Mouse (Mus musculus) MEL (cell line): Measurements from ENCODE around the gene Nme1. TPM values are rescaled to one million over a fixed set of nuclear protein-coding genes. Genes with fewer than 3 reads are reported as not detected.

Experiments
- DNase-seq: peaks from one replicate; pipeline ENCODE4 v3.0.0; 2011; ENCODE audit warnings: low read depth, low spot score
- H3K27ac ChIP-seq: 2 replicates; pipeline ENCODE4 v1.5.1; 2012; ENCODE audit warnings: low read depth, mild to moderate bottlenecking, control low read depth, low read length, moderate library complexity; ENCODE audit not compliant: control insufficient read depth
- H3K27me3 ChIP-seq, 2 experiments: fragments of 150-350 bp in 1 of 2; sonication (generic) in 1 of 2; 2 replicates each; pipeline ENCODE4 v1.6.1; 2012; ENCODE audit warnings: low read length in 2 of 2, mild to moderate bottlenecking in 2 of 2, improper control_type of control experiment in 1 of 2, moderate library complexity in 1 of 2; ENCODE audit not compliant: insufficient read depth in 2 of 2, control insufficient read depth in 1 of 2
- H3K36me3 ChIP-seq, 2 experiments: 2 replicates each; pipeline ENCODE4 v1.6.1; 2012 to 2014; ENCODE audit warnings: low read length in 2 of 2, improper control_type of control experiment in 1 of 2, inconsistent platforms in 1 of 2, mild to moderate bottlenecking in 1 of 2; ENCODE audit not compliant: insufficient read depth in 2 of 2, control insufficient read depth in 1 of 2
- H3K4me1 ChIP-seq, 2 experiments: fragments of 150-350 bp in 1 of 2; sonication (generic) in 1 of 2; 2 replicates each; pipeline ENCODE4 v1.6.1; 2012; ENCODE audit warnings: low read length in 2 of 2, improper control_type of control experiment in 1 of 2, mild to moderate bottlenecking in 1 of 2; ENCODE audit not compliant: insufficient read depth in 2 of 2, control insufficient read depth in 1 of 2
- H3K4me3 ChIP-seq, 2 experiments: fragments of 150-350 bp in 1 of 2; sonication (generic) in 1 of 2; 2 replicates each; pipeline ENCODE4 v1.5.1; 2012; ENCODE audit warnings: low read depth in 2 of 2, low read length in 2 of 2, mild to moderate bottlenecking in 2 of 2, moderate library complexity in 2 of 2, control low read depth in 1 of 2, improper control_type of control experiment in 1 of 2; ENCODE audit not compliant: control insufficient read depth in 1 of 2, insufficient read depth in 1 of 2
- H3K79me2 ChIP-seq: 2 replicates; pipeline ENCODE4 v1.6.1; 2012; ENCODE audit warnings: mild to moderate bottlenecking, low read length, moderate library complexity; ENCODE audit not compliant: control insufficient read depth, poor library complexity, insufficient read depth
- H3K9ac ChIP-seq: 2 replicates; pipeline ENCODE4 v1.6.1; 2012; ENCODE audit warnings: low read depth, mild to moderate bottlenecking, control low read depth, low read length, moderate library complexity; ENCODE audit not compliant: control insufficient read depth, poor library complexity, severe bottlenecking
- H3K9me3 ChIP-seq: fragments of 150-350 bp; sonication (generic); replicated peaks from 2 replicates; pipeline ENCODE4 v1.6.1; 2012; ENCODE audit warnings: mild to moderate bottlenecking, low read length, improper control_type of control experiment, moderate library complexity; ENCODE audit not compliant: insufficient read depth
- BHLHE40 ChIP-seq: IDR thresholded peaks from 2 replicates; pipeline ENCODE4 v1.6.1; 2012; ENCODE audit warnings: low read depth, mild to moderate bottlenecking, inconsistent platforms, low read length, improper control_type of control experiment, borderline replicate concordance
- CHD1 ChIP-seq: IDR thresholded peaks from 2 replicates; pipeline ENCODE4 v1.6.1; 2012; ENCODE audit warnings: low read depth, mild to moderate bottlenecking, inconsistent platforms, low read length, improper control_type of control experiment
- CHD2 ChIP-seq: IDR thresholded peaks from 2 replicates; pipeline ENCODE4 v1.6.1; 2011; ENCODE audit warnings: low read length, improper control_type of control experiment
- CTCF ChIP-seq, 3 experiments: IDR thresholded peaks in 2 of 3; conservative IDR thresholded peaks in 1 of 3; 2 replicates each; pipeline ENCODE4 v1.5.1; 2011 to 2012; ENCODE audit warnings: low read length in 3 of 3, low read depth in 2 of 3, mild to moderate bottlenecking in 2 of 3, improper control_type of control experiment in 1 of 3, inconsistent platforms in 1 of 3, mixed read lengths in 1 of 3, moderate library complexity in 1 of 3; ENCODE audit not compliant: control insufficient read depth in 1 of 3, insufficient read depth in 1 of 3, poor library complexity in 1 of 3, severe bottlenecking in 1 of 3
- E2F4 ChIP-seq: IDR thresholded peaks from 2 replicates; pipeline ENCODE4 v1.6.1; 2011; ENCODE audit warnings: low read depth, low read length, improper control_type of control experiment, borderline replicate concordance
- EP300 ChIP-seq, 2 experiments: IDR thresholded peaks; 2 replicates each; pipeline ENCODE4 v1.6.1; 2011; ENCODE audit warnings: improper control_type of control experiment in 2 of 2, low read length in 2 of 2, low read depth in 1 of 2, mild to moderate bottlenecking in 1 of 2
- GABPA ChIP-seq: IDR thresholded peaks from 2 replicates; pipeline ENCODE4 v1.6.1; 2012; ENCODE audit warnings: low read depth, mild to moderate bottlenecking, inconsistent platforms, low read length, improper control_type of control experiment, moderate library complexity
- GATA1 ChIP-seq: IDR thresholded peaks from 2 replicates; pipeline ENCODE4 v1.6.1; 2011; ENCODE audit warnings: low read depth, low read length, improper control_type of control experiment
- HCFC1 ChIP-seq: IDR thresholded peaks from 2 replicates; pipeline ENCODE4 v1.6.1; 2012; ENCODE audit warnings: low read depth, mild to moderate bottlenecking, inconsistent platforms, low read length, improper control_type of control experiment, moderate library complexity
- MAZ ChIP-seq: IDR thresholded peaks from 2 replicates; pipeline ENCODE4 v1.6.1; 2012; ENCODE audit warnings: low read depth, mild to moderate bottlenecking, inconsistent platforms, low read length, improper control_type of control experiment
- MXI1 ChIP-seq: IDR thresholded peaks from 2 replicates; pipeline ENCODE4 v1.6.1; 2011; ENCODE audit warnings: mild to moderate bottlenecking, low read depth, low read length, improper control_type of control experiment
- NELFE ChIP-seq: IDR thresholded peaks from 2 replicates; pipeline ENCODE4 v1.6.1; 2011; ENCODE audit warnings: low read depth, low read length, improper control_type of control experiment
- NRF1 ChIP-seq: IDR thresholded peaks from 2 replicates; pipeline ENCODE4 v1.6.1; 2014; ENCODE audit warnings: low read depth, mild to moderate bottlenecking, inconsistent platforms, low read length, improper control_type of control experiment, moderate library complexity; ENCODE audit not compliant: poor library complexity, insufficient read depth, severe bottlenecking
- POLR2A ChIP-seq, 2 experiments: IDR thresholded peaks; 2 replicates each; pipeline ENCODE4 v1.6.1; 2011 to 2012; ENCODE audit warnings: low read length in 2 of 2, mild to moderate bottlenecking in 2 of 2, control low read depth in 1 of 2, improper control_type of control experiment in 1 of 2, low read depth in 1 of 2, moderate library complexity in 1 of 2; ENCODE audit not compliant: control insufficient read depth in 1 of 2, insufficient read depth in 1 of 2, poor library complexity in 1 of 2
- POLR2AphosphoS2 ChIP-seq: IDR thresholded peaks from 2 replicates; pipeline ENCODE4 v1.6.1; 2011; ENCODE audit warnings: low read length, improper control_type of control experiment
- RCOR1 ChIP-seq: IDR thresholded peaks from 2 replicates; pipeline ENCODE4 v1.6.1; 2012; ENCODE audit warnings: low read depth, mild to moderate bottlenecking, inconsistent platforms, low read length, improper control_type of control experiment
- SMC3 ChIP-seq: IDR thresholded peaks from 2 replicates; pipeline ENCODE4 v1.6.1; 2011; ENCODE audit warnings: low read depth, low read length, improper control_type of control experiment
- USF2 ChIP-seq, 2 experiments: IDR thresholded peaks; 2 replicates each; pipeline ENCODE4 v1.6.1; 2011 to 2012; ENCODE audit warnings: improper control_type of control experiment in 2 of 2, low read length in 2 of 2, borderline replicate concordance in 1 of 2, inconsistent platforms in 1 of 2, low read depth in 1 of 2, mild to moderate bottlenecking in 1 of 2; ENCODE audit not compliant: insufficient read depth in 1 of 2
- ZC3H11A ChIP-seq: IDR thresholded peaks from 2 replicates; pipeline ENCODE4 v1.6.1; 2012; ENCODE audit warnings: low read depth, mild to moderate bottlenecking, inconsistent platforms, low read length, improper control_type of control experiment
- ZKSCAN1 ChIP-seq: IDR thresholded peaks from 2 replicates; pipeline ENCODE4 v1.6.1; 2012; ENCODE audit warnings: low read depth, mild to moderate bottlenecking, inconsistent platforms, low read length, improper control_type of control experiment, moderate library complexity
- polyA plus RNA-seq, 2 experiments: library from polyadenylated mRNA; stranded (reverse) in 1 of 2; unstranded in 1 of 2; fragments of >175 nt in 1 of 2; fragments of >200 nt in 1 of 2; gene quantifications; 2 replicates each; pipeline versions ENCODE4 v1.2.1 to v1.2.4; 2012; ENCODE audit warnings: low replicate concordance in 2 of 2, low read depth in 1 of 2; ENCODE audit not compliant: insufficient read length in 2 of 2, insufficient read depth in 1 of 2, missing spikeins in 1 of 2
- total RNA-seq: library from RNA; depleted of rRNA; stranded (reverse); fragments of 300-350 nt; gene quantifications from 2 replicates; pipeline ENCODE4 v1.2.3, GENCODE M21; 2012

Gene Nme1
- total and polyA plus RNA-seq, 3 experiments, result 131 to 210 TPM; not detected in 1

DNA sequence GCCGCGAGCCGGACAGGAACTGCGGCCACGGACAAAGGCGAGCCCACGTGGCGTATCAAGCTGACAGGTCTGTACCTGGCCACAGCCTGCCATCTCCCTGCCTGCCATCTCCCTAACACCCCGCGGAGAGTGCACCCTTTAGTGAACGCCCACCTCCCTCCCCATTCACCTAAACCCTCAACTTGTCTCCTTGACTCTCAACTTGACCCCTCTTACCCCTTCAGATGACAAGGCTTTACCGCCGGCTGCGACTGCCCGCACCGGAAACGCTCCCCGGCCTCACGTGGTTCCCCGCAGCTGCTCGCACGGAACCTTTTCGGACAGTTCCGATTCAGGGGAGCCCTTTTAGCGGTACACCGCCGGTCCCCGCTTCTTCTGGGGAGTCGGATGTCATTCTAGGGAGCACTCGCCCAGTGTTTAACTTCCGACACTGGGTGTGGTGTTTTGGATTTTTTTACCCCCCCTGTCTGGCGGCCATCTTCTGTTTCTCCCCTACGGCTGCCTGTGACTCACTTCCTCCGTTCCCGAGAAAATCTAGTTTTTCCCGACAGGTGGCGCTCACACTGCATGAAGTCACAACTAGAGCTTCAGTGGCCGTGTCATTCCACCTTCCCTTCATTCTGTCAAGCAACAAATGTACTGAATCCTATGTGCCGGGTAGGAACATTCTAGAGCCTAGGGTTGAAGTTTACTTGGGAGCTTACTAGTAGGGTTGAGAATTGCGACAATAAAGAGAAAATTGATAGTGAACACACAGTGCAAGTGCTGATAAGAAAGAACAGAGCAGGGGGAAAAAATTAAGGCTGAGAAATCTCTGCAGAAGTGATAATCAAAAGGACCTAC is at the start of gene Nme1, which contains the start of gene Gm20390 (continued):
- TF ChIP-seq USF2 (IDR thresholded peaks at IDR 0.05; ENCODE audit: borderline replicate concordance in 1 of 2, insufficient read depth in 1 of 2, low read depth in 1 of 2, low read length in 2 of 2), result peak; percentile 21 to 72; a peak in 3 of 4 replicates
- peak; percentile 97 for TF ChIP-seq MAZ
- peak in 1 of 2 experiments; percentile 71; a peak in 2 of 4 replicates for TF ChIP-seq EP300 (IDR thresholded peaks at IDR 0.05; ENCODE audit: low read depth in 1 of 2, low read length in 2 of 2)
- peak; percentile 67 to 99 (median 79) for TF ChIP-seq CTCF (IDR thresholded peaks at IDR 0.05 in 2 of 3, conservative IDR thresholded peaks at IDR 0.05 in 1 of 3; ENCODE audit: control insufficient read depth in 1 of 3, insufficient read depth in 1 of 3, low read depth in 2 of 3, low read length in 3 of 3, poor library complexity in 1 of 3, severe bottlenecking in 1 of 3)

DNA sequence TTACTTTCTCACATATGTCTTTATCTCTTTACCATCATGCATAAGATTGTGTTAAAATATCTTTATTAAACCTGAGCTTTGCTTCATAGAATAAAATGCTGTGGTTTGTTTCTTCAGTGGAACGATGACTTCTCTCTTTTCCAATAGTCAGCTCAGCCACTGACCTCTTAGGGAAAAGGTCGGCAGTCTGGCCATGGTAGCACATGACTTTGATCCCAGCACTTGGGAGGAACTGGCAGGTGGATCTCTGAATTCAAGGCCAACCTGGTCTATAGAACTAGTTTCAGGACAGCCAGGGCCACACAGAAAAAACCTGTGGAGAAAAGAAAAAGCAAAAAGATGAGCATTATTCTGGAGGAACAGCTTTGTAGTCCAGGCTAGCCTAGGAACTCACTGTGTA is 35.0 kb upstream of the Nme1 start:
- Histone ChIP-seq H3K79me2 (peaks cover 42% of the 10 kb centered on the region), H3K27me3 (no peaks in the 10 kb centered on the region), H3K9me3 (no peaks in the 10 kb centered on the region), H3K4me1 (no peaks in the 10 kb centered on the region), H3K36me3 (peaks cover 2 to 5% of the 10 kb centered on the region in 2 experiments; a peak in 3 of 4 replicates), H3K9ac (no peak overlapping the region), H3K27ac (no peak overlapping the region), H3K4me3 (no peak overlapping the region)
- no peak for DNase-seq
- TF ChIP-seq POLR2AphosphoS2 (no peak), MXI1 (no peak), ZKSCAN1 (no peak), HCFC1 (no peak), CTCF (IDR thresholded peaks at IDR 0.05 in 2 of 3, conservative IDR thresholded peaks at IDR 0.05 in 1 of 3; ENCODE audit: control insufficient read depth in 1 of 3, insufficient read depth in 1 of 3, low read depth in 2 of 3, low read length in 3 of 3, poor library complexity in 1 of 3, severe bottlenecking in 1 of 3) (no peak), CHD1 (no peak), NRF1 (no peak), SMC3 (no peak), CHD2 (no peak), ZC3H11A (no peak), GATA1 (no peak), NELFE (no peak), E2F4 (no peak), POLR2A (IDR thresholded peaks at IDR 0.05; ENCODE audit: control insufficient read depth in 1 of 2, insufficient read depth in 1 of 2, low read depth in 1 of 2, low read length in 2 of 2, poor library complexity in 1 of 2) (no peak), BHLHE40 (no peak), RCOR1 (no peak), GABPA (no peak)
